In the genomic region with DNA sequence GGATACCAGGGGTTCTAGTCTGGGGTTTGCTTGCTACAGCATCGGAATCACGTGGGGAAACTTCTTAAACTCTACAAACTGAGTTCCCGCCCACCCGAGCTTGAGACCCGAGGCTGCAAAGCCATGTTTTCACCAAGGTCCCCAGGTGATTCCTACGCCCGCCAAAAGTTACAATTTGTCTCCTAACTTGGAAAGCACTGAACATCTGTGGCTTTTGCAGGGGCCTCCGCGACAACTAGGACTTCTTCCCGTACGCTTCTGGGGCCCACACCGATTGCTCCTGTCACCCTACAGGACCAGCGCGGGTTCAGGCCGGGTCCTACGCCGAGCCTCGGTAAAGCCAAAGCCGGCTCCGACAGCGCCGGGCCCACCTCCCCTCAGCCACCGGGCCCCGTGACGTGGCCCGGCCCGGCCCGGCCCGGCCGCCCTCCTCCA, we compare ENCODE assay signal across 8 mouse cellular contexts. TPM values are rescaled to one million over a fixed set of nuclear protein-coding genes. Genes with fewer than 3 reads are reported as not detected.
DNase-seq lines count a peak whose midpoint lies in the region; ATAC-seq and TF ChIP-seq lines count a peak whose summit lies in the region.

No protein-coding gene starts in this region.

- peak overlapping the region; percentile 85 for H3K4me3 ChIP-seq in cerebellum, adult 2 months (replicated peaks; ENCODE audit: insufficient read depth, low read depth, low read length)
- peak overlapping the region; percentile 86 for H3K4me3 ChIP-seq in embryonic facial prominence, embryonic 11.5 days (ENCODE audit: low read depth, low read length)
- H3K4me3 ChIP-seq in intestine, embryonic 14.5 days (ENCODE audit: low read depth, low read length) = peak overlapping the region; percentile 98
- H3K4me3 ChIP-seq in midbrain, embryonic 15.5 days = peak overlapping the region; percentile 83

- peak; percentile 74; the same call in 1 of the 2 replicates for ATAC-seq in embryonic facial prominence, embryonic 11.5 days (replicated peaks; ENCODE audit: insufficient number of reproducible peaks, low FRiP score, low TSS enrichment, low read depth)
- ATAC-seq in intestine, embryonic 14.5 days (replicated peaks; ENCODE audit: low FRiP score, low TSS enrichment, low read depth) = no peak
- no peak for ATAC-seq in midbrain, embryonic 15.5 days (replicated peaks)

- H3K4me2 ChIP-seq in embryonic facial prominence, embryonic 11.5 days (ENCODE audit: low read depth, low read length) = peak overlapping the region; percentile 74
- peak overlapping the region; percentile 72 for H3K4me2 ChIP-seq in intestine, embryonic 14.5 days (ENCODE audit: low read length)
- H3K4me2 ChIP-seq in midbrain, embryonic 15.5 days = peak overlapping the region; percentile 74

- TF ChIP-seq CTCF in cerebellum, adult 2 months (IDR thresholded peaks at IDR 0.05; ENCODE audit: borderline replicate concordance, insufficient read depth, low read depth, low read length) = no peak

- H3K4me1 ChIP-seq in cerebellum, adult 2 months (ENCODE audit: control insufficient read depth, insufficient read depth, low read length) = peaks cover 2% of the 10 kb centered on the region; the same call in 1 of the 2 replicates
- H3K4me1 ChIP-seq in embryonic facial prominence, embryonic 11.5 days (ENCODE audit: control insufficient read depth, insufficient read depth, low read length) = no peaks in the 10 kb centered on the region
- H3K4me1 ChIP-seq in intestine, embryonic 14.5 days (replicated peaks; ENCODE audit: control insufficient read depth, insufficient read depth, low read length) = peaks cover 3% of the 10 kb centered on the region
- H3K4me1 ChIP-seq in midbrain, embryonic 15.5 days = peaks cover 18% of the 10 kb centered on the region

- H3K36me3 ChIP-seq in embryonic facial prominence, embryonic 11.5 days (replicated peaks; ENCODE audit: control insufficient read depth, insufficient read depth, low read depth, low read length) = no peaks in the 10 kb centered on the region
- H3K36me3 ChIP-seq in intestine, embryonic 14.5 days (ENCODE audit: control insufficient read depth, insufficient read depth, low read length) = no peaks in the 10 kb centered on the region
- no peaks in the 10 kb centered on the region for H3K36me3 ChIP-seq in midbrain, embryonic 15.5 days (replicated peaks)

- peak overlapping the region; percentile 87 for H3K9ac ChIP-seq in embryonic facial prominence, embryonic 11.5 days (replicated peaks; ENCODE audit: low read length)
- peak overlapping the region; percentile 95 for H3K9ac ChIP-seq in intestine, embryonic 14.5 days (ENCODE audit: low read length)
- peak overlapping the region; percentile 88 for H3K9ac ChIP-seq in midbrain, embryonic 15.5 days

- H3K27ac ChIP-seq in cerebellum, adult 2 months (ENCODE audit: insufficient read depth, low read length) = peak overlapping the region; percentile 54; the same call in 1 of the 2 replicates
- peak overlapping the region; percentile 54; the same call in 1 of the 2 replicates for H3K27ac ChIP-seq in embryonic facial prominence, embryonic 11.5 days (replicated peaks; ENCODE audit: low read depth, low read length)
- peak overlapping the region; percentile 88 for H3K27ac ChIP-seq in intestine, embryonic 14.5 days (ENCODE audit: low read depth)
- H3K27ac ChIP-seq in midbrain, embryonic 15.5 days = peak overlapping the region; percentile 92

- TF ChIP-seq POLR2A in cerebellum, adult 2 months (IDR thresholded peaks at IDR 0.05; ENCODE audit: borderline replicate concordance, insufficient read depth, low read length) = no peak

- H3K27me3 ChIP-seq in cerebellum, adult 2 months (ENCODE audit: control insufficient read depth, insufficient read depth, low read length) = no peaks in the 10 kb centered on the region
- no peaks in the 10 kb centered on the region for H3K27me3 ChIP-seq in embryonic facial prominence, embryonic 11.5 days (ENCODE audit: control insufficient read depth, insufficient read depth, low read length)
- H3K27me3 ChIP-seq in intestine, embryonic 14.5 days (replicated peaks; ENCODE audit: control insufficient read depth, insufficient read depth, low read length) = no peaks in the 10 kb centered on the region
- no peaks in the 10 kb centered on the region for H3K27me3 ChIP-seq in midbrain, embryonic 15.5 days (replicated peaks)

- under 1% methylated on average over 30 of the region's 30 CpGs for WGBS in cerebellum, adult 2 months
- under 1% methylated on average over 30 of the region's 30 CpGs for WGBS in embryonic facial prominence, embryonic 11.5 days
- WGBS in intestine, embryonic 14.5 days = under 1% methylated on average over 24 of the region's 30 CpGs
- WGBS in midbrain, embryonic 15.5 days = under 1% methylated on average over 30 of the region's 30 CpGs

- H3K9me3 ChIP-seq in embryonic facial prominence, embryonic 11.5 days (replicated peaks; ENCODE audit: control insufficient read depth, low read length) = no peaks in the 10 kb centered on the region
- no peaks in the 10 kb centered on the region for H3K9me3 ChIP-seq in intestine, embryonic 14.5 days (ENCODE audit: control insufficient read depth, low read length)
- no peaks in the 10 kb centered on the region for H3K9me3 ChIP-seq in midbrain, embryonic 15.5 days

- no peak for DNase-seq in cerebellum, adult 2 months
- DNase-seq in cerebellum, adult 11-12 months = no peak
- peak; percentile 67 for DNase-seq in 3T3-L1 (ENCODE audit: low read depth, low spot score)
- DNase-seq in embryonic facial prominence, embryonic 11.5 days (ENCODE audit: low spot score) = peak; percentile 56
- DNase-seq in intestine, embryonic 14.5 days (ENCODE audit: low spot score) = no peak
- no peak for DNase-seq in cerebellum, postnatal 14 days
- no peak for DNase-seq in cerebellum, adult 18-20 months

RNA-seq across cellular contexts. Expression of a gene that starts 0.5 kb away (rescaled TPM):
- polyA plus RNA-seq in cerebellum, adult 2 months (2012; rRNA removed) = 94.7 and 105 TPM in 2 replicates
- 91.2 and 94.9 TPM in 2 replicates for polyA plus RNA-seq in embryonic facial prominence, embryonic 11.5 days (2014; fragmentation: Nextera tagmentation; extraction: Ambion mirVana)
- 92.9 and 99.7 TPM in 2 replicates for polyA plus RNA-seq in intestine, embryonic 14.5 days (2014; fragmentation: Nextera tagmentation; extraction: Ambion mirVana)
- 75.4 and 79.8 TPM in 2 replicates for polyA plus RNA-seq in midbrain, embryonic 15.5 days (2015; fragmentation: Nextera tagmentation; extraction: Ambion mirVana)

RNA-seq across cellular contexts. Expression of a gene that starts 0.5 kb away (rescaled TPM):
- 30.7 and 36.7 TPM in 2 replicates for polyA plus RNA-seq in cerebellum, adult 2 months (2012; rRNA removed)
- 2.8 and 4.4 TPM in 2 replicates for polyA plus RNA-seq in embryonic facial prominence, embryonic 11.5 days (2014; fragmentation: Nextera tagmentation; extraction: Ambion mirVana)
- 8.1 and 8.3 TPM in 2 replicates for polyA plus RNA-seq in intestine, embryonic 14.5 days (2014; fragmentation: Nextera tagmentation; extraction: Ambion mirVana)
- 25.5 and 28.4 TPM in 2 replicates for polyA plus RNA-seq in midbrain, embryonic 15.5 days (2015; fragmentation: Nextera tagmentation; extraction: Ambion mirVana)

Comparison
In these comparisons a context has a peak if more than half of its experiments do, and no peak if none do; other contexts are left out.
1. DNase-seq: peak in 3T3-L1 (single experiment) and embryonic facial prominence, embryonic 11.5 days (single experiment); none in cerebellum, adult 2 months (0 of 2), cerebellum, adult 11-12 months (single experiment), intestine, embryonic 14.5 days (single experiment), cerebellum, postnatal 14 days (0 of 2) and cerebellum, adult 18-20 months (0 of 2).
2. Peak in every context shown above with its lines, with median percentiles within 50 percentile points of each other: H3K27ac ChIP-seq, H3K4me3 ChIP-seq, H3K4me2 ChIP-seq and H3K9ac ChIP-seq.